Mouse (Mus musculus) embryo, embryonic 10.5 days (tissue): Measurements from ENCODE around the gene Slc16a11.

Source experiments
- DNase-seq: peaks from one replicate; pipeline ENCODE4 v3.0.0-alpha.2; 2015; ENCODE audit warnings: low spot score

Gene Slc16a11

GRCm38 (mm10) chr11:70226602-70226890 lies 14.0 kb downstream of the Slc16a11 start:
- no peak for DNase-seq

GRCm38 (mm10) chr11:70227126-70227525 lies 14.6 kb downstream of the Slc16a11 start:
- DNase-seq: no peak

- DNase-seq: no peak
Measured at GRCm38 (mm10) chr11:70227661-70228245, 15.2 kb downstream of the Slc16a11 start.

GRCm38 (mm10) chr11:70228828-70229227 lies 16.3 kb downstream of the Slc16a11 start:
- peak; percentile 84 for DNase-seq

GRCm38 (mm10) chr11:70229260-70230010 lies 16.9 kb downstream of the Slc16a11 start, which contains the start of gene Bcl6b:
Gene Bcl6b, minus strand, starts transcription at chr11:70229798.
- DNase-seq: peak; percentile 46

GRCm38 (mm10) chr11:70230239-70230727 lies 17.7 kb downstream of the Slc16a11 start:
- DNase-seq: peak; percentile 95

GRCm38 (mm10) chr11:70232546-70232945 lies 20.0 kb downstream of the Slc16a11 start:
- peak; percentile 86 for DNase-seq

GRCm38 (mm10) chr11:70233016-70233415 lies 20.5 kb downstream of the Slc16a11 start:
- DNase-seq: no peak

- DNase-seq: no peak
Measured at GRCm38 (mm10) chr11:70234037-70234436, 21.5 kb downstream of the Slc16a11 start.

- DNase-seq: no peak
Measured at GRCm38 (mm10) chr11:70234497-70234896, 21.9 kb downstream of the Slc16a11 start.

- no peak for DNase-seq
Measured at GRCm38 (mm10) chr11:70235254-70235900, 22.8 kb downstream of the Slc16a11 start.

- no peak for DNase-seq
Measured at GRCm38 (mm10) chr11:70236717-70237116, 24.2 kb downstream of the Slc16a11 start.

GRCm38 (mm10) chr11:70237457-70238167 lies 25.1 kb downstream of the Slc16a11 start, which contains the start of gene 0610010K14Rik:
Gene 0610010K14Rik, minus strand, starts transcription at chr11:70237914.
- peak; percentile 97 for DNase-seq

GRCm38 (mm10) chr11:70238591-70239440 lies 26.3 kb downstream of the Slc16a11 start:
- DNase-seq: peak; percentile 26

GRCm38 (mm10) chr11:70239541-70240279 lies 27.2 kb downstream of the Slc16a11 start, which contains the start of the genes Gm21988 and Rnasek:
Gene Gm21988, minus strand, starts transcription at chr11:70239830.
Gene Rnasek, minus strand, starts transcription at chr11:70239842.
- DNase-seq: peak; percentile 92

GRCm38 (mm10) chr11:70242591-70242990 lies 30.0 kb downstream of the Slc16a11 start:
- no peak for DNase-seq

- peak; percentile 86 for DNase-seq
Measured at GRCm38 (mm10) chr11:70247136-70247845, 34.7 kb downstream of the Slc16a11 start.

- DNase-seq: no peak
Measured at GRCm38 (mm10) chr11:70250150-70250549, 37.6 kb downstream of the Slc16a11 start.

GRCm38 (mm10) chr11:70251853-70252252 lies 39.3 kb downstream of the Slc16a11 start:
- DNase-seq: no peak

- no peak for DNase-seq
Measured at GRCm38 (mm10) chr11:70254337-70254736, 41.8 kb downstream of the Slc16a11 start.
